In genomic region chr2:72234943-72235342, GRCm38 (mm10) we compare ENCODE assay signal across 8 mouse cellular contexts. TPM values are rescaled to one million over a fixed set of nuclear protein-coding genes. Genes with fewer than 3 reads are reported as not detected.
A peak's percentile ranks its signal among the peaks of the same experiment; 100 is the strongest.
DNase-seq lines count a peak whose midpoint lies in the region; ATAC-seq and TF ChIP-seq lines count a peak whose summit lies in the region.

No protein-coding gene starts in this region.

- H3K4me1 ChIP-seq in E14TG2a.4 (replicated peaks; ENCODE audit: low read depth, low read length) = no peaks in the 10 kb centered on the region
- H3K4me1 ChIP-seq in lung, embryonic 15.5 days = peaks cover 20% of the 10 kb centered on the region

- WGBS in lung, embryonic 15.5 days = 0% methylated on average over 3 of the region's 3 CpGs

- H3K27me3 ChIP-seq in E14TG2a.4 (ENCODE audit: insufficient read depth, low read length) = no peaks in the 10 kb centered on the region
- H3K27me3 ChIP-seq in lung, embryonic 15.5 days = no peaks in the 10 kb centered on the region

- H3K27ac ChIP-seq in lung, embryonic 15.5 days = peak overlapping the region; percentile 70; the same call in 1 of the 2 replicates

- H3K9ac ChIP-seq in lung, embryonic 15.5 days = no peak overlapping the region

- no peak overlapping the region; the same call in 1 of the 2 replicates for H3K4me2 ChIP-seq in lung, embryonic 15.5 days

- H3K36me3 ChIP-seq in E14TG2a.4 (ENCODE audit: insufficient read depth, low read length) = no peaks in the 10 kb centered on the region
- no peaks in the 10 kb centered on the region for H3K36me3 ChIP-seq in lung, embryonic 15.5 days

- TF ChIP-seq CTCF in E14TG2a.4 (conservative IDR thresholded peaks at IDR 0.05; ENCODE audit: low read length) = peak; percentile 85

- DNase-seq in adrenal gland, adult 2 months = peak; percentile 59
- DNase-seq in embryo, embryonic 11 days = peak; percentile 87
- peak; percentile 40 to 56 for DNase-seq in gastrocnemius, postnatal 36 days
- peak; percentile 59 to 90 for DNase-seq in layer of hippocampus, adult 18-20 months (ENCODE audit: low spot score in 2 of 2)
- peak; percentile 41 for DNase-seq in ovary, postnatal 36 days (ENCODE audit: low spot score)
- DNase-seq in urinary bladder, postnatal 36 days (ENCODE audit: low spot score in 2 of 2) = peak; percentile 56 to 60

- H3K4me3 ChIP-seq in E14TG2a.4 (replicated peaks; ENCODE audit: low read length) = no peak overlapping the region
- H3K4me3 ChIP-seq in lung, embryonic 15.5 days = no peak overlapping the region

- intact Hi-C loops in gastrocnemius, postnatal 36 days (cut with DNase I) = loop anchor here (2.0 to 10.0 kb wide), 2 partner anchors 50 to 164 kb away; partner anchors contain the start of gene Map3k20

- no peak for ATAC-seq in lung, embryonic 15.5 days (ENCODE audit: borderline replicate concordance, extremely low read depth, low FRiP score, low TSS enrichment)

- no peaks in the 10 kb centered on the region for H3K9me3 ChIP-seq in E14TG2a.4 (ENCODE audit: low read length)
- no peaks in the 10 kb centered on the region for H3K9me3 ChIP-seq in lung, embryonic 15.5 days

RNA-seq across cellular contexts. Expression of gene Map3k20, which starts 50.5 kb away (rescaled TPM):
- 10 to 100 TPM; 25.8 to 27.3 TPM for total RNA-seq in adrenal gland, adult 2 months (2021)
- 3.3 and 5.1 TPM in 2 replicates for polyA plus RNA-seq in adrenal gland, adult 2 months (2012; rRNA removed)
- 100 to 1,000 TPM; 297 to 321 TPM for total RNA-seq in gastrocnemius, postnatal 36 days (2021)
- total RNA-seq in layer of hippocampus, adult 18-20 months (2021) = 10 to 100 TPM; 12.6 to 16.8 TPM
- polyA plus RNA-seq in lung, embryonic 15.5 days (2015; fragmentation: Nextera tagmentation; extraction: Ambion mirVana) = 30.2 and 31.2 TPM in 2 replicates

Comparison
In these comparisons a context has a peak if more than half of its experiments do, and no peak if none do; other contexts are left out.
1. RNA of gene Map3k20, which starts 50.5 kb away (total RNA-seq): 297 to 321 TPM in gastrocnemius, postnatal 36 days; 25.8 to 27.3 TPM in adrenal gland, adult 2 months and 12.6 to 16.8 TPM in layer of hippocampus, adult 18-20 months; every median in the first group is over 10 times any median in the second.
2. Peak in every context shown above with its lines, with median percentiles within 50 percentile points of each other: DNase-seq.